Mouse (Mus musculus): ENCODE results near the gene Metap1d. TPM values are rescaled to one million over a fixed set of nuclear protein-coding genes. Genes with fewer than 3 reads are reported as not detected.

The Metap1d gene
- total and polyA plus RNA-seq, 2 experiments from 2014 or later: 7.7 to 42.4 TPM

GRCm38 (mm10) chr2:71453917-71454260 lies 813 bp downstream of the Metap1d start:
- Histone ChIP-seq H3K4me2 (ENCODE audit: low read depth, low read length) (peak overlapping the region; percentile 94), H3K9me3 (replicated peaks; ENCODE audit: control insufficient read depth, low read length) (no peaks in the 10 kb centered on the region), H3K36me3 (replicated peaks; ENCODE audit: control insufficient read depth, insufficient read depth, low read length) (no peaks in the 10 kb centered on the region), H3K4me3 (ENCODE audit: low read depth, low read length) (peak overlapping the region; percentile 88), H3K27ac (ENCODE audit: low read depth) (no peak overlapping the region), H3K4me1 (ENCODE audit: control insufficient read depth, insufficient read depth) (peaks cover 10% of the 10 kb centered on the region; the same call in 1 of the 2 replicates), H3K27me3 (ENCODE audit: control insufficient read depth, insufficient read depth, low read length) (peaks cover 8% of the 10 kb centered on the region; the same call in 1 of the 2 replicates), H3K9ac (replicated peaks; ENCODE audit: low read depth, low read length) (peak overlapping the region; percentile 69)
- WGBS: 31% methylated on average over 4 of the region's 4 CpGs
- no peak for DNase-seq (ENCODE audit: low spot score)
- no peak for TF ChIP-seq EP300 (IDR thresholded peaks at IDR 0.05; ENCODE audit: low read depth)
- no peak for TF ChIP-seq CTCF (IDR thresholded peaks at IDR 0.05; ENCODE audit: low read depth)
- ATAC-seq (ENCODE audit: insufficient read depth, low read depth): no peak

- no peak for ATAC-seq (ENCODE audit: insufficient read depth, low read depth)
- H3K9me3 ChIP-seq (replicated peaks; ENCODE audit: control insufficient read depth, low read length): no peaks in the 10 kb centered on the region
- no peak overlapping the region for H3K4me2 ChIP-seq (ENCODE audit: low read depth, low read length)
- H3K27me3 ChIP-seq (ENCODE audit: control insufficient read depth, insufficient read depth, low read length): no peaks in the 10 kb centered on the region
- peaks cover 3% of the 10 kb centered on the region; the same call in 1 of the 2 replicates for H3K4me1 ChIP-seq (ENCODE audit: control insufficient read depth, insufficient read depth)
- no peak for DNase-seq (ENCODE audit: low spot score)
- H3K9ac ChIP-seq (replicated peaks; ENCODE audit: low read depth, low read length): no peak overlapping the region
- WGBS: 74% methylated on average over 13 of the region's 13 CpGs
- TF ChIP-seq EP300 (IDR thresholded peaks at IDR 0.05; ENCODE audit: low read depth) (no peak), CTCF (IDR thresholded peaks at IDR 0.05; ENCODE audit: low read depth) (no peak)
- no peak overlapping the region for H3K27ac ChIP-seq (ENCODE audit: low read depth)
- no peak overlapping the region for H3K4me3 ChIP-seq (ENCODE audit: low read depth, low read length)
- H3K36me3 ChIP-seq (replicated peaks; ENCODE audit: control insufficient read depth, insufficient read depth, low read length): no peaks in the 10 kb centered on the region
Observed at GRCm38 (mm10) chr2:71458624-71459023, 5.5 kb downstream of the Metap1d start.

- no peaks in the 10 kb centered on the region for H3K4me1 ChIP-seq (ENCODE audit: control insufficient read depth, insufficient read depth)
- H3K4me2 ChIP-seq (ENCODE audit: low read depth, low read length): no peak overlapping the region
- no peaks in the 10 kb centered on the region for H3K9me3 ChIP-seq (replicated peaks; ENCODE audit: control insufficient read depth, low read length)
- no peak for DNase-seq (ENCODE audit: low spot score)
- TF ChIP-seq CTCF (IDR thresholded peaks at IDR 0.05; ENCODE audit: low read depth) (no peak), EP300 (IDR thresholded peaks at IDR 0.05; ENCODE audit: low read depth) (no peak)
- no peaks in the 10 kb centered on the region for H3K27me3 ChIP-seq (ENCODE audit: control insufficient read depth, insufficient read depth, low read length)
- H3K27ac ChIP-seq (ENCODE audit: low read depth): no peak overlapping the region
- ATAC-seq (ENCODE audit: insufficient read depth, low read depth): no peak
- H3K4me3 ChIP-seq (ENCODE audit: low read depth, low read length): no peak overlapping the region
- WGBS: 91% methylated on average over 1 of the region's 1 CpGs
- no peaks in the 10 kb centered on the region for H3K36me3 ChIP-seq (replicated peaks; ENCODE audit: control insufficient read depth, insufficient read depth, low read length)
- no peak overlapping the region for H3K9ac ChIP-seq (replicated peaks; ENCODE audit: low read depth, low read length)
Observed at GRCm38 (mm10) chr2:71459659-71460058, 6.6 kb downstream of the Metap1d start.

- Histone ChIP-seq H3K27me3 (ENCODE audit: control insufficient read depth, insufficient read depth, low read length) (no peaks in the 10 kb centered on the region), H3K9ac (replicated peaks; ENCODE audit: low read depth, low read length) (no peak overlapping the region), H3K4me3 (ENCODE audit: low read depth, low read length) (no peak overlapping the region), H3K4me1 (ENCODE audit: control insufficient read depth, insufficient read depth) (no peaks in the 10 kb centered on the region), H3K27ac (ENCODE audit: low read depth) (no peak overlapping the region), H3K36me3 (replicated peaks; ENCODE audit: control insufficient read depth, insufficient read depth, low read length) (no peaks in the 10 kb centered on the region), H3K9me3 (replicated peaks; ENCODE audit: control insufficient read depth, low read length) (no peaks in the 10 kb centered on the region), H3K4me2 (ENCODE audit: low read depth, low read length) (no peak overlapping the region)
- ATAC-seq (ENCODE audit: insufficient read depth, low read depth) (no peak), DNase-seq (ENCODE audit: low spot score) (no peak)
- TF ChIP-seq CTCF (IDR thresholded peaks at IDR 0.05; ENCODE audit: low read depth) (no peak), EP300 (IDR thresholded peaks at IDR 0.05; ENCODE audit: low read depth) (no peak)
- WGBS: 65% methylated on average over 6 of the region's 6 CpGs
Observed at GRCm38 (mm10) chr2:71461139-71461538, 8.1 kb downstream of the Metap1d start.

- H3K4me3 ChIP-seq (ENCODE audit: low read depth, low read length): no peak overlapping the region
- H3K27ac ChIP-seq (ENCODE audit: low read depth): no peak overlapping the region
- WGBS: 56% methylated on average over 7 of the region's 7 CpGs
- TF ChIP-seq EP300 (IDR thresholded peaks at IDR 0.05; ENCODE audit: low read depth): no peak
- TF ChIP-seq CTCF (IDR thresholded peaks at IDR 0.05; ENCODE audit: low read depth): no peak
- ATAC-seq (ENCODE audit: insufficient read depth, low read depth) (no peak), DNase-seq (ENCODE audit: low spot score) (no peak)
- no peak overlapping the region for H3K9ac ChIP-seq (replicated peaks; ENCODE audit: low read depth, low read length)
- no peaks in the 10 kb centered on the region for H3K27me3 ChIP-seq (ENCODE audit: control insufficient read depth, insufficient read depth, low read length)
- H3K4me2 ChIP-seq (ENCODE audit: low read depth, low read length): no peak overlapping the region
- H3K9me3 ChIP-seq (replicated peaks; ENCODE audit: control insufficient read depth, low read length): no peaks in the 10 kb centered on the region
- no peaks in the 10 kb centered on the region for H3K36me3 ChIP-seq (replicated peaks; ENCODE audit: control insufficient read depth, insufficient read depth, low read length)
- no peaks in the 10 kb centered on the region for H3K4me1 ChIP-seq (ENCODE audit: control insufficient read depth, insufficient read depth)
Observed at GRCm38 (mm10) chr2:71461589-71461988, 8.5 kb downstream of the Metap1d start.

- Histone ChIP-seq H3K4me3 (ENCODE audit: low read depth, low read length) (no peak overlapping the region), H3K27ac (ENCODE audit: low read depth) (no peak overlapping the region), H3K36me3 (replicated peaks; ENCODE audit: control insufficient read depth, insufficient read depth, low read length) (no peaks in the 10 kb centered on the region), H3K9me3 (replicated peaks; ENCODE audit: control insufficient read depth, low read length) (no peaks in the 10 kb centered on the region), H3K9ac (replicated peaks; ENCODE audit: low read depth, low read length) (no peak overlapping the region), H3K27me3 (ENCODE audit: control insufficient read depth, insufficient read depth, low read length) (no peaks in the 10 kb centered on the region), H3K4me2 (ENCODE audit: low read depth, low read length) (no peak overlapping the region), H3K4me1 (ENCODE audit: control insufficient read depth, insufficient read depth) (no peaks in the 10 kb centered on the region)
- no peak for TF ChIP-seq CTCF (IDR thresholded peaks at IDR 0.05; ENCODE audit: low read depth)
- DNase-seq (ENCODE audit: low spot score) (no peak), ATAC-seq (ENCODE audit: insufficient read depth, low read depth) (no peak)
- WGBS: 82% methylated on average over 4 of the region's 4 CpGs
Observed at GRCm38 (mm10) chr2:71462066-71462465, 9.0 kb downstream of the Metap1d start.
